Mouse (Mus musculus) cerebellum, adult 18-20 months (tissue): Measurements from ENCODE around the gene Mat2b.
A peak's percentile ranks its signal among the peaks of the same experiment; 100 is the strongest.
"Not testable (repeated sequence)": the region's sequence is repeated elsewhere in the genome, so short reads cannot be mapped to it uniquely, and the experiment has no call there.

Experiments
- DNase-seq, 2 experiments: peaks; one replicate each; pipeline ENCODE4 v3.0.0; 2021

Gene Mat2b

DNA sequence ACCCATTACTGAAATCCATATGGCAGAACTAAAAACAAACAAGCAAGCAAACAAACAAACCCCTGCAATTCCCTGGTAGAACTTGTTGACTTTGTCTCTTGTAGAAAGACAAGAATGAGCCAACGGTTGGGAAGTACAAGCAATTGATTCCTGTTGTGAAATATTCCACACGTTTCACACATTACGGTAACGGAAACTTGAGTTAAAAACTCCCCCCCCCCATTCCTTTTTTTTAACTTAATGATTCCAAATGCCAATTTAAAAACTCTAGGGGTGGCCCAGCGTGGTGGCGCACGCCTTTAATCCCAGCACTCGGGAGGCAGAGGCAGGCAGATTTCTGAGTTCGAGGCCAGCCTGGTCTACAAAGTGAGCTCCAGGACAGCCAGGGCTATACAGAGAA, at the start of gene Mat2b:
Mat2b (minus strand) TSS at position 101 of the 400 bp plus-strand sequence.
- no peak for DNase-seq

GRCm38 (mm10) chr11:40744348-40744747, 49.3 kb upstream of the Mat2b start:
- DNase-seq: no peak

GRCm38 (mm10) chr11:40741605-40742262, 46.7 kb upstream of the Mat2b start:
- DNase-seq: no peak

GRCm38 (mm10) chr11:40737369-40737768, 42.4 kb upstream of the Mat2b start:
- no peak for DNase-seq

DNA sequence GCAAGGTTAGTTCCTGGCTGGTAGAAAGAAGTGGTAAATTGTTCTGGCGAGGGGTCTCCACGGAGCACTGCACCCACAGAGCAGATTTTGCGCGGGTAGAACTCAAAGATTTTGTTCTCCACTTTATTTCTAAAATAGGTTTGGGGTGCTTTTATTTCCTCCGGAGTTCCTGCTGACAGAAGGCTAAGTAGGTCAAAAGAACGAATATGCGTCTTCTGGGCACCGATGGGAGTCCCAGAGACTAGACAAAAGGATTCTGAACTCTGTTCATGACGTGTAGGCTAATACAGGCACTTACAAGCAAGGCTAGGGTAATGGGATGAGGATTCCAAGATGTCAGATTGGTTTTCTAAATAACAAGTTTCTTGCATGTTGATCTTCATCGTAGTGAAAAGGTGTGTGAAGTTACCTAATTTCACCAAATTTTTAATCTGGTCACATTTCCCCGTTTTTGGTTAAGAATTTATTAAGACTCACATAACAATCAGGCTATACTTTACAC, 39.3 kb upstream of the Mat2b start:
- DNase-seq: no peak

- peak; percentile 92 to 94 for DNase-seq
Measured at GRCm38 (mm10) chr11:40733339-40734174, 38.6 kb upstream of the Mat2b start, which contains the start of the genes Hmmr and Nudcd2. Gene Hmmr (minus strand): TSS chr11:40733422. Gene Nudcd2 (plus strand): TSS chr11:40733667.

DNA sequence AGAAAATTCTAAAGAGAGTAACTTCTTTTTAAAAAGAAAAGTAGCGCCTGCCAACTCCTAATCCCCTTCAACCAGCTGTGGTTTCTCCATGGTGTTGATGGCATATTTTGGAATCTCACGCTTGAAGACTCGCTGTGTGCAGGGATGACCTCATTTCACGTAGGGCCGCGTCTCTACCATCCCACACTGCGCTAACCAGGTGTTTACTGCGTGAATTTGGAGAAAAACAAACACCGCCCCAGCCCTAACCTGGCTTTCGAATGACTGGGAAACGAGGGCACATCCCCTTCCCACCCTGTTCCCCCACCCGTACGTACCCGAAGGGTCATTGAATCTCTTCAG, 38.0 kb upstream of the Mat2b start:
- no peak for DNase-seq

DNA sequence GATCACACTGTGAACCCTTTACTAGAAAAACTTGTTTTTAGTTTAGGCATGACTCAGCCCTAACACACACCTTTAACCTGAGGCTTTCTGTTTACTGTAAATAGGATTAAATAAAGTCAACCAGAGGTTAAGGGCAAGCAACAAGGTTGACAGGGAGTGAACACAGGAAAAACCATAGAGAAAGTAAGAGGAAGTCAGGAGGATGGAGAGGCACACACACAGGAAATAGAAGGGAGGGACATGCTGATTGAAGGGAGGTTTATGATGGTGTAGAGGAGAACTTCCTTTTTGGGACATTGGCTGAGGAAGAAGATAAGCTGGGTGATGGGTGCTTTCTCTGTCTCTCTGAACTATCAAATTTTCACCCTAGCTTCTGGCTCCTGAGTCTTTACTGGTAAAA, 23.3 kb upstream of the Mat2b start:
- DNase-seq: no peak

- DNase-seq: no peak
Measured at GRCm38 (mm10) chr11:40715524-40715923, 20.5 kb upstream of the Mat2b start.

DNA sequence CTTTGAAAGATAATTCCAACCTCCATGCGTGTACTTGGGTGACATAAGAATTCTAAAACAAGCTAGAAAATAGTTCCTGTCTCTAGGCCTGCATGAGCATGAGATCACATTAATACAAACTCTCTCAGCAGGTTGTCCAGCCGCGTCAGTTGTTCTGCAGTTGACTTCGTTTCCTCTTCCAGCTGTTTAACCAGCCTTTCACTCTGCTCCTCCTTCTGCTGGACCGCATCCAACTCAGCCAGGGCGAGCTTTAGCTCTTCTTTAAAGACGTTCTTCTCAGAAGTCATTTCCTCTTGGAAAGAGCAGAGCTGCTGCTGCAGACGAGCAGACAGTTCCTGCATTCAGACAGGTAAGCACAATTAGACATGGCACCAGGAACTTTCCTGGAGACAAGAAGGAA, 18.9 kb upstream of the Mat2b start:
- no peak for DNase-seq

GRCm38 (mm10) chr11:40709899-40710298, 14.9 kb upstream of the Mat2b start:
- not testable (repeated sequence) for DNase-seq

- DNase-seq: peak; percentile 75 to 79
Measured at GRCm38 (mm10) chr11:40694311-40695087, 504 bp downstream of the Mat2b start.

DNA sequence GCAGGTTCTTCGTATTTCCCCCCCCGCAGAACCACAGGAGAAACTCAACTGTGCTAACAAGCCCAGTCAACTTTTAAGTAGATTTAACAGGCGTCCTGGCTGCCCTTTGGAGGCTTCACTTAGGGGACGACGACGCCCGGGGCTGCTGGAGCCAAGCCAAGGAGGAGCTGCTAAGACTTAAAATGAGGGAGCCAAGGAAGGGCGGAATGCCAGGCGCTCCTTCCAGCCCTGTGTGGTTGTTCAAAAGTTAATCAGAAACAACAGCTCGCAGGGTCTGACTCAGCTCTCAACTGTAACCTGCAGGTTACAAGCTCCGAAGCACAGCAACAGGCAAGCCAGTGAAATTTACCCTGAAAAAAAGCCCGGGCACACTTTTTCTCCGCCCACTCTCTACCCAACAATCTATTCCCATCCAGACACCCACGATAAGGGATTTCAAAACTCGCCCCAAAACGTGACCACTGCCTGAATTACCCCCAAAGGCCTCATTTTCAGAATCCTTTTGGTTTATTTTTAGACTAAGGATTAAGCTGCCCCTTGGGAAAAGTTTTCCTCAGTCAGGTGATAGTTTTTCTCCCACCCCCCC, 1.5 kb downstream of the Mat2b start:
- peak; percentile 56 to 66 for DNase-seq

GRCm38 (mm10) chr11:40692511-40693365, 2.3 kb downstream of the Mat2b start:
- DNase-seq: peak; percentile 94 to 95

DNA sequence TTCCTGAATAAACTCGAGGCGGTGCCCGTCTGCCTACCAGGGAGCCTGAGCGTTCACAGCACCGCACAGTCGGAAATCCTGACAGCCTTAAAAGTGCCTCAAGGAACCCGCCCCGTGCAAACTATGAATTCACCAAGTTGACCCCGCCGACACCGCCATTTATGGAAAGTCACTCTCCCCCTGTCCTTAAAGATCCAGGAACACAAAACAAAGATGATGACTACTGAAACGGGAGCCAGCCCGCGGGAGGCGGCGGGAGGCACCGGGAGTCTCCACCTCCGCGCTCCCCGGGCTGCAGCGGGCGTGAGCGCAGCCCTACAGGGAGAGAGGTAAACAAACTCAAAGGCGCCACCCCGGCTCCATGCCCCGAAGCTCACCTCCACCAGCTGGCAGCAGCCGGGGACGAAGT, 2.9 kb downstream of the Mat2b start:
- no peak for DNase-seq

- DNase-seq: no peak
Measured at GRCm38 (mm10) chr11:40690444-40691127, 4.4 kb downstream of the Mat2b start.

- no peak for DNase-seq
Measured at GRCm38 (mm10) chr11:40683295-40683694, 11.7 kb downstream of the Mat2b start.

DNA sequence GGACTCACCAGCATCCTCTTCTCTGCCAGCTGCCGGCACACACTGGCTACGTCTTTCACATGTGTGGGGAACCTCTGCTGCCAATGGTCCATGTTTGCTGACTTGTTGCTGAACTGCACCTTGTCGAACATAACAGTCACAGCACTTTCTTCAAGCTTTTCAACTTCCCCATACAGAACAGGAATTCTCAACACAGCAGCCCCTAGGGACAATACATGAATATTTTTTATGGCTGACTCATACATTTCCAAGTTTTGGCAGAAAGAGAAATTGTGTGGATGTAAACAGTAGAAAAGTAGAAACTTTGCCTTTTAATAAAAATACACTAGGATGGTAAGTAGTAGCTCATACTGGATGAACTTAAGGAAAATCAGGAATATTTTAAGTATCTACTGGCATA, 12.5 kb downstream of the Mat2b start:
- no peak for DNase-seq

DNA sequence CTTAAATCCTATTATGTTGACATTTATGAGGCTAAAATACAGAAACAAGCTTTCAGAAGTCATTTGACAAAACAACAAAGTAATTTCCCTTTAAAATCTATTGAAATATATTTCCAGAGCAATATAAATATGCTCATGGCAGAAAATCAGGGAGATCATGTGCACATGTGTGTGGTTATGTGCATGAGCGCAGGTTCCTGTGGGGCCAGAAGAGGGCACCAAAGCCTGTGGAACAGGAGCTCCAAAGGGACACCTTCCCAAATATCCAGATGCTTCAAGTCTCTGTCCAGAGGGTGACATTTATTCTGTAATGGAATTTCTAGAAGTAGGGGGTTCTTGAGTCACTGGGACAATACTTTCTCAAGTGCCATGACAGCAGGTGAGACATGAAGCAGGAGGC, 17.8 kb downstream of the Mat2b start:
- no peak for DNase-seq

DNA sequence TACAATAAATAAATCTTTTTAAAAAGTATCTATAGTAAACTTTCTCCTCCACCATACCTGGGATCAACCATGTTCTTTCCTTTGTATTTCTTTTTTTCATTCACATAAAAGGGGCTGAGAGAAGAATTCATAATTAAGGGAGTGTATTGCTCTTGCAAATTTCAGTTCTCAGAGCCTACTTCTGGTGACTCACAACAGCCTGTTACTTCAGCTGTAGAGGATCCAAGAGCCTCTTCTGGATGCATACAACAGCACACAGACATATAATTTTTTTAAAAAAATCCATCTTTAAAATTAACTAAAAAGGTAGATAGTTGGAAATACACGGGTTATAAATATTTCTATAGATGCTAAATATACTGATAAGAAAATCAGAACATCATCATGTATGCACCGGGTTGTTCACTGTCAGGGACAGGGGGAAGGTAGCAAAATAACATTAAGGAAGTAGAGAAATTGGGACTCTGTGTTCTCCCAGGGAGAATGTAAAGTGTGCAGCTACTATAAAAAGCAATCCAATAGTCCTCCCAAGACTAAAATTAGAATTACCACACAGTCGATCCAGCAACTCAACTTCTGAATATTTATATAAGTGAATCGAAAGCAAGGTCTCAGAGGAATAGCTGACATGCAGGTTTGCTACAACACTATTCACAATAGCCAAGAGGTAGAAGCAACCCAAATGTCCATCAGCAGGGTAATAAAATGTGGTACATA, 19.8 kb downstream of the Mat2b start:
- no peak for DNase-seq
